Mouse (Mus musculus): ENCODE data around the gene Kptn.

GRCm38 (mm10) chr7:16087587-16087986 lies 32.1 kb upstream of the Kptn start:
- TF ChIP-seq CTCF (IDR thresholded peaks at IDR 0.05; ENCODE audit: extremely low read depth, insufficient read depth, insufficient read length, insufficient replicate concordance) (no peak), POLR2A (IDR thresholded peaks at IDR 0.05; ENCODE audit: low read depth, low read length) (no peak)

Data from spleen, adult 2 months (tissue).